Mouse (Mus musculus): Measurements from ENCODE around the gene 2210408I21Rik. TPM values are rescaled to one million over a fixed set of nuclear protein-coding genes. Genes with fewer than 3 reads are reported as not detected.

Gene 2210408I21Rik
- total and polyA plus RNA-seq, 2 experiments from 2014 or later, result 12.0 to 17.5 TPM

- Histone ChIP-seq H3K9me3 (ENCODE audit: low read length) (no peaks in the 10 kb centered on the region), H3K36me3 (ENCODE audit: insufficient read depth) (no peaks in the 10 kb centered on the region), H3K9ac (no peak overlapping the region), H3K27ac (ENCODE audit: low read depth, low read length) (no peak overlapping the region), H3K4me2 (ENCODE audit: low read depth) (no peak overlapping the region), H3K4me1 (ENCODE audit: insufficient read depth) (no peaks in the 10 kb centered on the region), H3K27me3 (ENCODE audit: insufficient read depth, low read length) (no peaks in the 10 kb centered on the region), H3K4me3 (ENCODE audit: low read depth, low read length) (no peak overlapping the region)
- DNase-seq (peak; percentile 22), ATAC-seq (peak; percentile 25; the same call in 1 of the 2 replicates)
- TF ChIP-seq CTCF (IDR thresholded peaks at IDR 0.05; ENCODE audit: low read depth), result peak; percentile 50
- WGBS, result 77% methylated on average over 2 of the region's 2 CpGs
Measured at GRCm38 (mm10) chr13:77215460-77215859, 80.1 kb downstream of the 2210408I21Rik start.

GRCm38 (mm10) chr13:77217672-77218280, 82.4 kb downstream of the 2210408I21Rik start:
- Histone ChIP-seq H3K4me1 (ENCODE audit: insufficient read depth) (no peaks in the 10 kb centered on the region), H3K4me2 (ENCODE audit: low read depth) (no peak overlapping the region), H3K9me3 (ENCODE audit: low read length) (no peaks in the 10 kb centered on the region), H3K9ac (no peak overlapping the region), H3K4me3 (ENCODE audit: low read depth, low read length) (no peak overlapping the region), H3K36me3 (ENCODE audit: insufficient read depth) (no peaks in the 10 kb centered on the region), H3K27ac (ENCODE audit: low read depth, low read length) (no peak overlapping the region), H3K27me3 (ENCODE audit: insufficient read depth, low read length) (no peaks in the 10 kb centered on the region)
- ATAC-seq, result peak; percentile 32; the same call in 1 of the 2 replicates
- DNase-seq, result no peak
- WGBS, result 65% methylated on average over 4 of the region's 4 CpGs
- TF ChIP-seq CTCF (IDR thresholded peaks at IDR 0.05; ENCODE audit: low read depth), result no peak

- no peak overlapping the region for H3K9ac ChIP-seq
- no peak for TF ChIP-seq CTCF (IDR thresholded peaks at IDR 0.05; ENCODE audit: low read depth)
- H3K4me3 ChIP-seq (ENCODE audit: low read depth, low read length), result no peak overlapping the region
- H3K9me3 ChIP-seq (ENCODE audit: low read length), result no peaks in the 10 kb centered on the region
- WGBS, result 85% methylated on average over 2 of the region's 2 CpGs
- no peak for ATAC-seq
- H3K27ac ChIP-seq (ENCODE audit: low read depth, low read length), result no peak overlapping the region
- H3K36me3 ChIP-seq (ENCODE audit: insufficient read depth), result no peaks in the 10 kb centered on the region
- H3K4me1 ChIP-seq (ENCODE audit: insufficient read depth), result no peaks in the 10 kb centered on the region
- H3K4me2 ChIP-seq (ENCODE audit: low read depth), result no peak overlapping the region
- DNase-seq, result no peak
- H3K27me3 ChIP-seq (ENCODE audit: insufficient read depth, low read length), result no peaks in the 10 kb centered on the region
Measured at GRCm38 (mm10) chr13:77221072-77221471, 85.7 kb downstream of the 2210408I21Rik start.

- H3K4me1 ChIP-seq (ENCODE audit: insufficient read depth), result no peaks in the 10 kb centered on the region
- no peak overlapping the region for H3K27ac ChIP-seq (ENCODE audit: low read depth, low read length)
- ATAC-seq (no peak), DNase-seq (no peak)
- H3K4me2 ChIP-seq (ENCODE audit: low read depth), result no peak overlapping the region
- no peak for TF ChIP-seq CTCF (IDR thresholded peaks at IDR 0.05; ENCODE audit: low read depth)
- H3K9me3 ChIP-seq (ENCODE audit: low read length), result no peaks in the 10 kb centered on the region
- H3K9ac ChIP-seq, result no peak overlapping the region
- H3K36me3 ChIP-seq (ENCODE audit: insufficient read depth), result no peaks in the 10 kb centered on the region
- WGBS, result 91% methylated on average over 6 of the region's 6 CpGs
- H3K4me3 ChIP-seq (ENCODE audit: low read depth, low read length), result no peak overlapping the region
- no peaks in the 10 kb centered on the region for H3K27me3 ChIP-seq (ENCODE audit: insufficient read depth, low read length)
Measured at GRCm38 (mm10) chr13:77256541-77256940, 121.2 kb downstream of the 2210408I21Rik start.

- no peak overlapping the region for H3K4me3 ChIP-seq (ENCODE audit: low read depth, low read length)
- H3K27me3 ChIP-seq (ENCODE audit: insufficient read depth, low read length), result no peaks in the 10 kb centered on the region
- DNase-seq (no peak), ATAC-seq (no peak)
- no peak for TF ChIP-seq CTCF (IDR thresholded peaks at IDR 0.05; ENCODE audit: low read depth)
- WGBS, result 50% methylated on average over 3 of the region's 3 CpGs
- H3K9me3 ChIP-seq (ENCODE audit: low read length), result no peaks in the 10 kb centered on the region
- no peaks in the 10 kb centered on the region for H3K4me1 ChIP-seq (ENCODE audit: insufficient read depth)
- H3K4me2 ChIP-seq (ENCODE audit: low read depth), result no peak overlapping the region
- H3K9ac ChIP-seq, result no peak overlapping the region
- no peak overlapping the region for H3K27ac ChIP-seq (ENCODE audit: low read depth, low read length)
- H3K36me3 ChIP-seq (ENCODE audit: insufficient read depth), result no peaks in the 10 kb centered on the region
Measured at GRCm38 (mm10) chr13:77262715-77263338, 127.5 kb downstream of the 2210408I21Rik start.

DNA sequence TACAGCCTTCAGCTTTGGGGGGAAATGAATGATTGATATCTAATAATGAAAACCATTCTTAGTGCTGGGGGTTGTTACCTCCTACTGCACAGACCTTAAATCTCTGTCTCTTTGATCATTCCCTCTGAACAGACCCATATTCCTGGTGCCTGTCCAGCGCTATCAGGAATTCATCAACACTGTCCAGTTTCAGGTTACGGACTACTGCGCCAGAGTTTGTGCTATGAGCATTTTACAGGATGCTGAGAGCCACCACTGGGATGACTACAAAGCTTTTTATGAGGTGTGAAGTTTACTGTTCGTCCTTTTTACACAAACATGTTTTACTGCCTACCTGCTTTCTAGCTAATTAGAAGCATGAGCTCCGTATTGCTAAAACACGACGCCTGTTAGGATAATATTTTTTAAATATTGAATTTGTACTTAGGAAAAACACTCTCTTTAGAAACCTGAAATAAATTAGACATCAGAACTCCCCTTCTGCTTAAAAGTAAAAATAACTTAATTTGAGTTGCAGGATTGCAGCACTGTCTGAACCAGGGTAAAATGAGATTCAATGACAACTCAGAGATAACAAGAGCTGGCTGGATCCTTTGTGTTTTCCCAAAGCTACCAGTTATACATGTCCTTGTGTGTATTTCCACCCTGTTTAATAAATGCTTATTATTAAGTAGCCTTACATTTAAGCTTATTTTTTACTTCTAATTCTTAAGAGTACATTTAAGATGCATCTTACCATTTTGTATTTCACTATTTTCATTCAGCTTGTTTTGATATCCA, 128.2 kb downstream of the 2210408I21Rik start:
- no peak overlapping the region for H3K27ac ChIP-seq (ENCODE audit: low read depth, low read length)
- no peak overlapping the region for H3K4me2 ChIP-seq (ENCODE audit: low read depth)
- no peak for TF ChIP-seq CTCF (IDR thresholded peaks at IDR 0.05; ENCODE audit: low read depth)
- H3K9ac ChIP-seq, result no peak overlapping the region
- no peak overlapping the region for H3K4me3 ChIP-seq (ENCODE audit: low read depth, low read length)
- ATAC-seq, result no peak
- no peaks in the 10 kb centered on the region for H3K27me3 ChIP-seq (ENCODE audit: insufficient read depth, low read length)
- H3K9me3 ChIP-seq (ENCODE audit: low read length), result no peaks in the 10 kb centered on the region
- WGBS, result 75% methylated on average over 7 of the region's 7 CpGs
- H3K36me3 ChIP-seq (ENCODE audit: insufficient read depth), result no peaks in the 10 kb centered on the region
- DNase-seq, result no peak
- no peaks in the 10 kb centered on the region for H3K4me1 ChIP-seq (ENCODE audit: insufficient read depth)

DNA sequence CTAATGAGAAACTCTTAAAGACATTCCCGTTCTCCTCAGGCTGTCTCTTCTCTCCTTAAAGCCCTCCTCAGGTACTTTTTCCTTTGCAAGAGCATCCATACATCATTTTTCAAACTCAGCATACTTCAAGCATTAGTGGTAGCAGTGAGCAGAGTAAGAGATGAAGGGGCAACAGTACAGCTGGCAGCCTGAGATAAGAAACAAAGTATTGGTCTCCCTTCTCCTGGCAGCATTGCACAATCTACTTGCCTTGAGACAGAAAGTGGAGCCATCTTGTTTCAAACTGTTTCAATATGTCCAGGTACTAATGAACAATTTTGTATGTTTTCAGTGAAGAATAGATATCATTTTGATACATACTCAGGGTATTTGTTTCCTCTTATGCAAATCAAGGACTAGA, 129.1 kb downstream of the 2210408I21Rik start:
- H3K27ac ChIP-seq (ENCODE audit: low read depth, low read length), result no peak overlapping the region
- 76% methylated on average over 1 of the region's 1 CpGs for WGBS
- TF ChIP-seq CTCF (IDR thresholded peaks at IDR 0.05; ENCODE audit: low read depth), result no peak

More for the DNA sequence above, 129.1 kb downstream of the 2210408I21Rik start:
- Histone ChIP-seq H3K4me3 (ENCODE audit: low read depth, low read length) (no peak overlapping the region), H3K27me3 (ENCODE audit: insufficient read depth, low read length) (no peaks in the 10 kb centered on the region), H3K4me2 (ENCODE audit: low read depth) (no peak overlapping the region), H3K9me3 (ENCODE audit: low read length) (no peaks in the 10 kb centered on the region), H3K36me3 (ENCODE audit: insufficient read depth) (no peaks in the 10 kb centered on the region), H3K9ac (no peak overlapping the region), H3K4me1 (ENCODE audit: insufficient read depth) (no peaks in the 10 kb centered on the region)
- DNase-seq (no peak), ATAC-seq (no peak)

Measured in forebrain, postnatal 0 days (tissue).